Mouse (Mus musculus) monocyte, adult 2 months (primary cell): ENCODE results near the gene Rab2b.
"Not testable (repeated sequence)": the region's sequence is repeated elsewhere in the genome, so short reads cannot be mapped to it uniquely, and the experiment has no call there.

ENCODE experiments used
- DNase-seq, 2 experiments: peaks; one replicate each; pipeline ENCODE4 v3.0.0; 2022; ENCODE audit warnings: low spot score in 2 of 2, low read depth in 1 of 2

Gene Rab2b

GRCm38 (mm10) chr14:52278932-52279746 is at the start of gene Rab2b, which contains the start of gene Tox4:
Gene Rab2b (minus strand): TSS chr14:52279545.
Gene Tox4 (plus strand): TSS chr14:52279146.
- DNase-seq = peak; percentile 98 to 99

- no peak for DNase-seq
These were observed 48.8 kb upstream of the Rab2b start, which contains the start of gene Sall2 for GRCm38 (mm10) chr14:52327910-52328812. Gene Sall2 (minus strand): TSS chr14:52328762.

- DNase-seq = no peak
These were observed 48.1 kb upstream of the Rab2b start for GRCm38 (mm10) chr14:52327375-52327901.

DNA sequence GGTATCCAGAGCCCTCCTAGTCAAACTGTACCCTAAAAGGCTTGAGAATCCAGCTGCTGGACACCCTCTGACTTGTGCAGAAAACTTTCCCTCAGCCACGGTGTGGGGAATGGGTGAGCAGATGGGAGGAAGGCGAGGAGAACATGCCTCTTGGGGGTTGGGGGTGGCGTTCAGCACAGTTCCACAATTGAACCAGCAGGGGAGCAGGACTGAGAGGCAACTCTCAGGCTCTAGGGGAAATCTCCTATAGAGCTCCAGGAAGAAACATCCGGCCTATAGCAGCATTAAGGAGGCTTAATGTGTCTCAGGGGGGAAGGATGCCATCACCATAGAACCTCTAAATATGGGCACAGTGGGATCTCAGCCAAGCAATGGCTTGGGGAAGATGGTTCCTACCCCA is 46.5 kb upstream of the Rab2b start:
- no peak for DNase-seq

- no peak for DNase-seq
These were observed 40.0 kb upstream of the Rab2b start for GRCm38 (mm10) chr14:52319361-52319760.

GRCm38 (mm10) chr14:52316441-52317225 is 37.3 kb upstream of the Rab2b start:
- DNase-seq = no peak

- DNase-seq = no peak
These were observed 36.6 kb upstream of the Rab2b start for GRCm38 (mm10) chr14:52315792-52316440.

GRCm38 (mm10) chr14:52315283-52315780 is 36.0 kb upstream of the Rab2b start:
- DNase-seq = no peak

GRCm38 (mm10) chr14:52314808-52315150 is 35.4 kb upstream of the Rab2b start:
- no peak for DNase-seq

- peak; percentile 21 to 49 for DNase-seq
These were observed 34.8 kb upstream of the Rab2b start for GRCm38 (mm10) chr14:52313931-52314807.

GRCm38 (mm10) chr14:52310906-52311305 is 31.6 kb upstream of the Rab2b start:
- no peak for DNase-seq

DNA sequence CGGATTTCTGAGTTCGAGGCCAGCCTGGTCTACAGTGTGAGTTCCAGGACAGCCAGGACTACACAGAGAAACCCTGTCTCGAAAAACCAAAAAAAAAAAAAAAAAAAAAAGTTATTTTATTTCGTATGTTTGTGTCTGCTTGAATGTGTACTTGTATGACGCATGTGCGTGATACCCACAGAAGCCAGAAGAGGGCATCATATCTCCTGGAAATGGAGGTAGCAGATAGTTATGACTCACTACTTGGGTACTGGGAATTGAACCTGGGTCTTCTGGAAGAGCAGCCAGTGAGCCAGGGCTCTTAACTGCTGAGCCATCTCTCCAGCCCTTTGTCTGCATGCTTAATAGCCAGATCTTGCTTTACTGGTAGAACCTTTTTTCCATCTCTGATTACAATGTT is 31.0 kb upstream of the Rab2b start:
- DNase-seq = not testable (repeated sequence)

- no peak for DNase-seq
These were observed 26.8 kb upstream of the Rab2b start for GRCm38 (mm10) chr14:52306100-52306499.

- DNase-seq = peak; percentile 70 to 78
These were observed 25.4 kb upstream of the Rab2b start, which contains the start of gene Mettl3 for GRCm38 (mm10) chr14:52304644-52305271. Gene Mettl3 (minus strand): TSS chr14:52305128.

GRCm38 (mm10) chr14:52303517-52303916 is 24.2 kb upstream of the Rab2b start:
- not testable (repeated sequence) for DNase-seq

GRCm38 (mm10) chr14:52295558-52296264 is 16.4 kb upstream of the Rab2b start:
- DNase-seq = no peak

GRCm38 (mm10) chr14:52284191-52284590 is 4.8 kb upstream of the Rab2b start:
- no peak for DNase-seq

GRCm38 (mm10) chr14:52283629-52284028 is 4.3 kb upstream of the Rab2b start:
- DNase-seq = no peak
